Mouse (Mus musculus): ENCODE measurements at regions not wholly inside any gene's neighbourhood (a gene's known extent, or its start where the extent isn't known, plus 50 kb on each side); places are given as distances from the start of the nearest gene placed in this dataset.

DNA sequence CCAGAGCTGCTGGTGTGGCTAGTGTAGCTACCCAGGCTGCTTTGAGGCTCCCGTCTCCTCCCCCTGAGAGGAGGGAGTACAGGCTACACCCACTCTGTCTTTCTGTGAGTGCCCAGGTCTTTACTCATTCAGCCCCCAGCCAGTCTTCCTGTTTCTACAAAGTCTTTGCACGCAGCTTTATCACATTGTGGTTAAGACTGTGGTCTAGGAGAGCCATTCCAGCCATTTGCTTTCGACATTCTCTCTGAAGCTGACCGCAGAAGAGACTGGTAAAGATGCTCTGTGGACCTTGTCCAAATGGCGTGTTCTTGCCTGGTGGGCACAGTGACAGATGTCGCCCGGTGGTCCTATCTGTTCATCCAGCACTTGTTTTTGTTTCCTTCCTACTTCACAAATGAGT, 62.0 kb downstream of the Tpra1 start:
- Histone ChIP-seq H3K27me3 (no peaks in the 10 kb centered on the region), H3K4me1 (peaks cover 12% of the 10 kb centered on the region), H3K4me3 (no peak overlapping the region), H3K4me2 (replicated peaks) (no peak overlapping the region), H3K36me3 (no peaks in the 10 kb centered on the region), H3K9me3 (no peaks in the 10 kb centered on the region), H3K9ac (no peak overlapping the region), H3K27ac (no peak overlapping the region)
- ATAC-seq (ENCODE audit: insufficient number of reproducible peaks, insufficient read depth, low FRiP score, low TSS enrichment): no peak
- 80% methylated on average over 7 of the region's 7 CpGs for WGBS

- ATAC-seq (ENCODE audit: insufficient number of reproducible peaks, insufficient read depth, low FRiP score, low TSS enrichment): no peak
- no peaks in the 10 kb centered on the region for H3K9me3 ChIP-seq
- peaks cover 10% of the 10 kb centered on the region for H3K4me1 ChIP-seq
- no peak overlapping the region for H3K9ac ChIP-seq
- H3K4me3 ChIP-seq: no peak overlapping the region
- no peaks in the 10 kb centered on the region for H3K36me3 ChIP-seq
- no peaks in the 10 kb centered on the region for H3K27me3 ChIP-seq
- no peak overlapping the region for H3K4me2 ChIP-seq (replicated peaks)
- WGBS: 84% methylated on average over 6 of the region's 6 CpGs
- no peak overlapping the region for H3K27ac ChIP-seq
Observed at GRCm38 (mm10) chr6:88964911-88965310, 62.9 kb downstream of the Tpra1 start.

DNA sequence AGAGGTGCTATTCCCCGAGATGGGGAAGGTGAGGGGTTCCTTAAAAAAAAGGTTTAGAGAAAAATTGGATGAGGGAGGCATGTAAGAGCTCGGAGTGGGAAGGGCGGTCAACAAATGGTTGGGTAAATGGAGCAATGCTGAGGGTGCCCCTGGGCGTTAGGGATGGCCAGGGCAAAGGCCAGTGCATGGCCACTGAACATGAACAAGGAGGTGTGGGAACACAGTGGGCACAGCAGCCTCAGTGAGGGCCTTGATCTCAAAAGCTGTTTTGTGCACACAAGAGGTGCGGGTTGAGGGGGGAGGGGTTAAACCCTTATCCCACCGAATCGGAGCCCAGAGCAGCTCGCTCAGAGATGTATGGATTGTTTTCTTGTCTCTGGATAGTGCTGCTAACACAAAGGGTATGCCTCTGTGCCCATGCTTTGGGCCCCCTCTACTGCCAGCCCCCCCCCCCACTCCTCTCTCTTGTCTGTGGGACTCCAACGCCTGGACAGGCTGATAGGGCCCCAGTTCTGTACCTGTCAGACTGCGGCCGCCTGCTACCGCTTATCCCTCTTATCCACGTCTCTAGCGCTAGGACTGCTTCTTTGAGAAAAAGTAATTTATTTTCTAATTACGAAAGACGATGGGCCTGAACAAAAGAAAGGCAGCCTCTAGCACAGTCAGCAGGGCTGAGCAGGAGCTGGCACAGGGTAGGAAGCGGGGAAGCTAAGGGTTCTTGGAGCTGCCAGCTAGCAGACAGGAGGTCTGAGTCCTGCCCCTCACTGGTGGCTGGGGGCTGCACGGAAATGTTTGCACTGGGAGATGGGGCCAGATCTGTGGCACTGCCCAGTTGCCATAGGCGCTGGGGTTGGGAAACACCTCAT, 63.5 kb downstream of the Tpra1 start:
- WGBS: 56% methylated on average over 19 of the region's 19 CpGs
- Histone ChIP-seq H3K4me2 (replicated peaks) (no peak overlapping the region), H3K36me3 (no peaks in the 10 kb centered on the region), H3K9me3 (no peaks in the 10 kb centered on the region), H3K4me1 (peaks cover 4% of the 10 kb centered on the region), H3K27me3 (no peaks in the 10 kb centered on the region), H3K4me3 (no peak overlapping the region), H3K27ac (no peak overlapping the region), H3K9ac (no peak overlapping the region)
- no peak for ATAC-seq (ENCODE audit: insufficient number of reproducible peaks, insufficient read depth, low FRiP score, low TSS enrichment)

DNA sequence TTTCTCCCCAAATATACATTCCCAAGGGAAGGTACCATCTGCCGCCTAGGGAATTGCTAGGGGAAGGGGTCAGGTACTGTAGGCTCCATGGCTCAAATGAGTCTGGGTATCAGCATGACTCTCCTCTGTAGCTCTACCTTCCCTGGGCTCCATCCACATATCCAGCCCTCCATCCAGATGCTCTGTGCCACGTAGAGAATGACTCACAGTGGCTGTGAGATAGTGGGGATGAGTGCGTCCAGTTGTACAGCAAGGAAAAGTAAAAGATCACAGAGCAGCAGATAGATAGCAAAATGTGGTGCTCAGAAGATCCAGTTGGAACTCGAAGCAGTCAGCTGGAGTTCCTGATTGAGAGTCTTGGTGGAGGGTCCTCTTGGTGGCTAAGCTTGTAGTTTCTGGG, 64.5 kb downstream of the Tpra1 start:
- Histone ChIP-seq H3K27ac (no peak overlapping the region), H3K9ac (no peak overlapping the region), H3K9me3 (no peaks in the 10 kb centered on the region), H3K4me3 (no peak overlapping the region), H3K4me2 (replicated peaks) (no peak overlapping the region), H3K36me3 (no peaks in the 10 kb centered on the region), H3K4me1 (no peaks in the 10 kb centered on the region), H3K27me3 (no peaks in the 10 kb centered on the region)
- WGBS: 88% methylated on average over 4 of the region's 4 CpGs
- no peak for ATAC-seq (ENCODE audit: insufficient number of reproducible peaks, insufficient read depth, low FRiP score, low TSS enrichment)

DNA sequence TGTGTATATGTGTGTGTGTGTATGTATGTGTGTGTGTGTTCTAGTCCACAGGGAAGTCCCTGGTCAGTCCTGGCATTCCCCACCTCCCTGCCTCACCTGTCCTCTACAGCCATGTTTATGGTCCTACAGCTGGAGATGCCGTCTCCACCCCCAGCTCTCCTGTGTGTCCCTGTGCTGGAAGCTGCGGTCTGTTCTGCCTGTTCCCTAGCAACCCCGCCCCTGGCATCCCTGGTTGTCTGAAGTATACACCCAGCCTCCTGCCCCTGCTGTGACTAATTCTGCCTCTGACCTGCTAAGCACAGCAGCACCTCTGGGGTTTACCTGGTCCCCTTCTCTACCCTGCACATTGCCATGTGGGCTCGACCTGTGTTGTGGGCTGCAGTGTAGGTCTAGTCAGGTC, 66.8 kb downstream of the Tpra1 start:
- ATAC-seq (ENCODE audit: insufficient number of reproducible peaks, insufficient read depth, low FRiP score, low TSS enrichment): no peak
- Histone ChIP-seq H3K4me1 (no peaks in the 10 kb centered on the region), H3K9me3 (no peaks in the 10 kb centered on the region), H3K4me3 (no peak overlapping the region), H3K27me3 (no peaks in the 10 kb centered on the region), H3K4me2 (replicated peaks) (no peak overlapping the region), H3K36me3 (no peaks in the 10 kb centered on the region), H3K9ac (no peak overlapping the region), H3K27ac (no peak overlapping the region)
- 53% methylated on average over 4 of the region's 4 CpGs for WGBS

- H3K36me3 ChIP-seq: no peaks in the 10 kb centered on the region
- H3K9me3 ChIP-seq: no peaks in the 10 kb centered on the region
- no peak overlapping the region for H3K4me2 ChIP-seq (replicated peaks)
- H3K27ac ChIP-seq: no peak overlapping the region
- 0 out of 2 replicates have a peak, but pooled peaks cover 4% of the 10 kb centered on the region for H3K27me3 ChIP-seq
- no peaks in the 10 kb centered on the region for H3K4me1 ChIP-seq
- no peak overlapping the region for H3K4me3 ChIP-seq
- H3K9ac ChIP-seq: no peak overlapping the region
- ATAC-seq (ENCODE audit: insufficient number of reproducible peaks, insufficient read depth, low FRiP score, low TSS enrichment): no peak
- WGBS: 10% methylated on average over 9 of the region's 9 CpGs
Observed at GRCm38 (mm10) chr6:88971729-88972128, 69.7 kb downstream of the Tpra1 start.

DNA sequence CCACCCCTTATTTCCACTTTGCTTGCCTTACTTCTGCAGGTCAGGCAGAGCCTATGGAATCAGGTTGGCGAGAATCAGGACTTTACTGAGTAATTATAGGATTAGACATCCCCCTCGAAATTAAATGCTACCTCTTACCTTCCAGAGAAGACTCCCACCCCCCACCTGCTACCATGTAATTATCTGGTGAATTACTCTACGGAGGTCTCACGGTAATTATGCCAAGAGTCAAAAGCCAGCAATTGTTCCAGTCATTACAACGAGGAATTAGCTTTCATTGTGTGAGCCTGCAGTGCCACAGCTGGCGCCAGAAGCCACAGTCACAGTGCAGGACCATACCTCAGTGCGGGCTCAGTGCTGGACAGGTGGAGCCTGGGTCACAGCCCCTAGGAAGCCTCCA, 72.4 kb downstream of the Tpra1 start:
- 0 out of 2 replicates have a peak, but pooled peaks cover 8% of the 10 kb centered on the region for H3K27me3 ChIP-seq
- no peak overlapping the region for H3K4me3 ChIP-seq
- no peak overlapping the region for H3K9ac ChIP-seq
- no peak for ATAC-seq (ENCODE audit: insufficient number of reproducible peaks, insufficient read depth, low FRiP score, low TSS enrichment)
- H3K36me3 ChIP-seq: no peaks in the 10 kb centered on the region
- WGBS: 16% methylated on average over 7 of the region's 7 CpGs
- no peak overlapping the region for H3K4me2 ChIP-seq (replicated peaks)
- no peaks in the 10 kb centered on the region for H3K9me3 ChIP-seq
- H3K4me1 ChIP-seq: no peaks in the 10 kb centered on the region
- no peak overlapping the region for H3K27ac ChIP-seq

DNA sequence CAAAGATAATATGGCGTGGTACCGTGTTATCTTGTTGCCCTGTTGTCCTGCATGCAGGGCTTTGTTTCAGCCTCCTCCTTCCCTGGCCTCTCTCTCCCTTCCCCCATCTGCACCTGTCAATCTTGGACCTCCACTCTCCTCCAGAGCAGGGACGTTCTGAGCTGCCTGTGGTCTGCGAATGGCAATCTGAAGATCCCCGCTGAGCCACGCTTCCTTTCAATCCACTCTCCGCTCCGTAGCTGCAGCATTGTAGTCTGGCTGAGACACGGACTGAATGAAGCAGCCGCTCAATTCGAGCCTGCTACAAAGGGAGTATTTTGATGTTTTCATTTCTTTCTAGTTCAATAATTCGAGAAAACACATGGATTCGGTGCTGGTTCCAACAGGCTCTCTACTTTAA, 74.5 kb downstream of the Tpra1 start:
- no peak overlapping the region; the same call in 1 of the 2 replicates for H3K4me2 ChIP-seq (replicated peaks)
- 9% methylated on average over 13 of the region's 13 CpGs for WGBS
- H3K4me3 ChIP-seq: no peak overlapping the region
- H3K36me3 ChIP-seq: no peaks in the 10 kb centered on the region
- 0 out of 2 replicates have a peak, but pooled peaks cover 8% of the 10 kb centered on the region for H3K27me3 ChIP-seq
- H3K9me3 ChIP-seq: no peaks in the 10 kb centered on the region
- H3K27ac ChIP-seq: no peak overlapping the region
- no peak for ATAC-seq (ENCODE audit: insufficient number of reproducible peaks, insufficient read depth, low FRiP score, low TSS enrichment)
- H3K4me1 ChIP-seq: no peaks in the 10 kb centered on the region
- no peak overlapping the region for H3K9ac ChIP-seq

- Histone ChIP-seq H3K9me3 (no peaks in the 10 kb centered on the region), H3K36me3 (no peaks in the 10 kb centered on the region), H3K27me3 (0 out of 2 replicates have a peak, but pooled peaks cover 8% of the 10 kb centered on the region), H3K9ac (no peak overlapping the region), H3K27ac (no peak overlapping the region), H3K4me1 (no peaks in the 10 kb centered on the region), H3K4me3 (no peak overlapping the region), H3K4me2 (replicated peaks) (no peak overlapping the region; the same call in 1 of the 2 replicates)
- no peak for ATAC-seq (ENCODE audit: insufficient number of reproducible peaks, insufficient read depth, low FRiP score, low TSS enrichment)
- WGBS: 2% methylated on average over 8 of the region's 8 CpGs
Observed at GRCm38 (mm10) chr6:88976994-88977393, 74.9 kb downstream of the Tpra1 start.

- H3K4me1 ChIP-seq: no peaks in the 10 kb centered on the region
- ATAC-seq (ENCODE audit: insufficient number of reproducible peaks, insufficient read depth, low FRiP score, low TSS enrichment): no peak
- H3K27me3 ChIP-seq: 0 out of 2 replicates have a peak, but pooled peaks cover 8% of the 10 kb centered on the region
- no peaks in the 10 kb centered on the region for H3K36me3 ChIP-seq
- H3K27ac ChIP-seq: no peak overlapping the region
- no peak overlapping the region for H3K4me2 ChIP-seq (replicated peaks)
- H3K9me3 ChIP-seq: no peaks in the 10 kb centered on the region
- H3K9ac ChIP-seq: no peak overlapping the region
- 20% methylated on average over 4 of the region's 4 CpGs for WGBS
- H3K4me3 ChIP-seq: no peak overlapping the region
Observed at GRCm38 (mm10) chr6:88978970-88979369, 76.9 kb downstream of the Tpra1 start.

- 4% methylated on average over 8 of the region's 8 CpGs for WGBS
- ATAC-seq (ENCODE audit: insufficient number of reproducible peaks, insufficient read depth, low FRiP score, low TSS enrichment): no peak
Observed at GRCm38 (mm10) chr6:88980112-88980511, 78.1 kb downstream of the Tpra1 start.

DNA sequence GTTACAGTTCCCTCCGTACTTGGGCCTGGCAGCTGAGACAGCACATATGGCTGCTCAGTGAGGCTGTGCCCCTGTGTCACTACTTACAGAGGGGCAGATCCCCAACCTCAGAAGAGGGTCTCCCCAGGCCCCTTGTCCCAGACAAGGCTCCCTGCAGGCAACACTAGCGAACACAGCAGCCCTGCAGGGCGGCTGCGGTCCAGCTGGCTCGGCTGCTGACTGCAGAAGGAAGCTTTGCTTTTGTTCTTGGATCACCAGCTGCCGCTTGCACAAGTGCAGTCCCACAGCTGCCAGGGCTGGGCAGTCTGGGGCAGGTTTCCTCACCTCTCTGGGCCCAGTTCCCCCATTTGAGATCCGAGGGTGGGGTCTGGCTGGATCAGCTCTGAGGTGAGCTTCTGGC, 79.5 kb downstream of the Tpra1 start:
- ATAC-seq (ENCODE audit: insufficient number of reproducible peaks, insufficient read depth, low FRiP score, low TSS enrichment): no peak
- 8% methylated on average over 7 of the region's 7 CpGs for WGBS
- Histone ChIP-seq H3K4me1 (no peaks in the 10 kb centered on the region), H3K27me3 (0 out of 2 replicates have a peak, but pooled peaks cover 5% of the 10 kb centered on the region), H3K36me3 (no peaks in the 10 kb centered on the region), H3K9me3 (no peaks in the 10 kb centered on the region), H3K27ac (no peak overlapping the region), H3K4me3 (no peak overlapping the region), H3K4me2 (replicated peaks) (no peak overlapping the region), H3K9ac (no peak overlapping the region)

More at GRCm38 (mm10) chr6:88980112-88980511, 78.1 kb downstream of the Tpra1 start:
- Histone ChIP-seq H3K9ac (no peak overlapping the region), H3K27ac (no peak overlapping the region), H3K4me1 (no peaks in the 10 kb centered on the region), H3K4me2 (replicated peaks) (no peak overlapping the region; the same call in 1 of the 2 replicates), H3K9me3 (no peaks in the 10 kb centered on the region), H3K4me3 (no peak overlapping the region), H3K36me3 (no peaks in the 10 kb centered on the region), H3K27me3 (0 out of 2 replicates have a peak, but pooled peaks cover 5% of the 10 kb centered on the region)
